Mouse (Mus musculus) kidney, postnatal 25 days (tissue): Measurements from ENCODE around the gene Ints14.
"Not testable (repeated sequence)": the region's sequence is repeated elsewhere in the genome, so short reads cannot be mapped to it uniquely, and the experiment has no call there.

Source experiments
- DNase-seq, 2 experiments: peaks; one replicate each; pipeline ENCODE4 v3.0.0; 2021; ENCODE audit warnings: mixed read lengths in 2 of 2

Gene Ints14

DNA sequence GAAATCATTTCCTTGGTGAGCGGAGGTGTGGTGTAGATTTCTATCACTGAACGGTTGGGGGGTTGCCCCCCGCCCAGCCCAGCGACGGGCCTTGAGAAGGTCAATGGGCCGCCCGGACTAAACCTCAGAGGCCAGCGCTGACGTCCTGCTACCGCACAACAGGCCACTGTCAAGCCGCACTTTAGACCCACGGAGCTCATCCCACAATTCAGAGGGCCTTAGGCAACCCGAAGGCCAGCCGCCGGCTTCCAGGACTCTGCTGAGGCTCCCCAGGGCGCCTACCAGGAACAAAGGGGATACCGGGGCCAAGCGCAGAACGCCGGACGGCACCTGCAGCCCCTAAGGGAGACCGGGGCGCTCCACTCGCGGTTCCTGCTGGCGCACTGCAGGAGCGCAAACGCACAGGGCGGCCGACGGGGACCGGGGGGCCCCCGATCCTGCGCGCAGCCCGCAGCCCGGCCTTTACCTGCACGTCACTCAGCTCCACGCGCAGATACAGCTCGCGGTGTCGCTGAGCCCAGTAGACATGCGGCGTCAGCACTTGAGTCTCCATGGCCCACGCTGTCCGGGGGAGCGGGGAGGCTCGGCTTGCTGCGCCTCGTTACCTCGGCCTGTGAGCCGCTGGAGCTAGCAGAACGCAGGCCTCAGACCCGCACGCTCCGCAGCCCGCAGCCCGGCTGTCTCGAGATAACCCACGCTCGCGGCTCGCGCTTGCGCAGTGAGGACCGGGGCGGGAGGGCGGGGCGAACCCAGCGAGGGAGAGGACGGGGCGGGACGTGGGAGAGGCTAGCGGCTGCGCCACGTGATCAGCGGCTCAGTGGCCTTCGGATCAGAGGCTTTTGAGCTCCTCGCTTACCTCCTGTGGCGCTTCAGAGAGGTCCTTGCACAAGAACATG lies 60.5 kb downstream of the Ints14 start, which contains the start of gene Hacd3:
TSS of gene Hacd3 (minus strand) at position 703 of the 896 bp plus-strand sequence.
- peak; percentile 94 to 96 for DNase-seq

DNA sequence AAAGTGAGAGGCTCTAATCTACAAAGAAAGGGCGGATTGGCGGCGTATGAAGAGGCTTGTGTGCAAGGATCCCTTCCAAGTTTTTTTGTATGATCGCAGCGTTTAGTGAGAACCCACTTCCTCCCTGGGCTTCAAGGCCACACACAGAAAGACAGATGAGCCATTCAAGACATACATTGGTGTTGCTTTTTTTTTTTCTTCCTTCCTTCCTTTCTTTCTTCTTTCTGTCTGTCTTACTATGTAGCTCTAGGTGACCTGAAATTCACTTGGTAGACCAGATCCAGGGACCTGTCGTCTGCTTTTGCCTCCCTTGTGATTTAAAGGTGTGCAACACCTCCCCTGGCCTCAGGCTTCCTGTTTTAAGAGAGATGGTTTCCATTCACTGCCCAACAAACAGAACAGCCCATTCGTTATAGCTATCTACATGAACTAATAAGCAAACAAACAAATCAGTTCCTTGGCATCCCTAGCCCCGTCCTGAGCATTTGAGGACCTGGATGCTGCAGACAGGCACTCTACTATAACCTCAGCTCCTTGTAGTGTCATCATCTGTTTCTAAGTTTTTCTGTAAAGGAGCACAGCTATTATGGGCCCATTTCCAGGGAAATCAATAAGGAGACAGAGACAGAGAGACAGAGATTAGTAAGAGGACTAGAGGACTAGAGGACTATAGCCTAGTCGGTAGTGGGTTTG lies 61.3 kb downstream of the Ints14 start:
- DNase-seq, result no peak

DNA sequence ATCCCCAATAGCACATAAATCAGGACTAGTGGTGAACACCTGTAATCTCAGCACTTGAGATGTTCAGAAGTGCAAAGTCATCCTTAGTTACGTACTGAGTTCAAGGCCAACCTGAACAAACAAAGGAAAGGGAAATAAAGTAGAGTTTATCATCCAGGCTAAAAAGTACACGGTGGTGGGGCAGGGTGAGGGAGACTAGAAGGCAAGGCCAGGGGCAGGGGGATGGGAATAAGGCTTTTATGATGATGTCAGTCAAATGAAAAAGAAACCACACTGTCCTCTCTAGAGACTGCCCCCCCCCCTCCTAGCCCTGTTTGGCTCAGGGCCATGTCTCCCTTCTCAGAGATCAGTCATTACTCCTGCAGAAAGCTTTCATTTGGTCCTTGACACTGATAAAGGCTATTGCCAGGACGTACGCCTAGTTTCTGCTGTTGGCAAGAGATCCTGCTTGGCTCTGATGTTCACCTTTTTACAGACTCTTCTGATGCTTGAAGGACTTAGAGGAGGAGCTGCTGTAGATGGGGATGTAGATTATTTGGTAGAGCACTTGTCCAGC lies 62.0 kb downstream of the Ints14 start:
- DNase-seq, result no peak

DNA sequence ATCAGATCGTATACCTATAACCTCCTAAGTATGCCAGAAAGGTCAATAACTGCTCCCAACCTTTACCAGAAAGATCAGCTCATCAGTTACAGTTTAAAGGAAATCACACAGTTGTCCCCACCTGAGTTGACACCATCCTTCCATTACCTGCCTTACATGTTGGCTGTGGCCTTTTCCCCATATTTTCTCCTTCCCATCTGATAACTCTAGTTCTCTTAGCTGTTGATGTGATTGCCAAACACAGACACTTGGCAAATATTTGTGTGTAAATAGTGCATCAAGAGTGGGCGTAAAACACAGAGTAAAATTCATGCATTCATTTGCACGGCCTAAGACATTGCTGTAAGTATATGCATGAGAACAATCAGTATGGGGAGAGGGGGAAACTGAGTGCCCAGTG lies 62.7 kb downstream of the Ints14 start:
- no peak for DNase-seq

DNA sequence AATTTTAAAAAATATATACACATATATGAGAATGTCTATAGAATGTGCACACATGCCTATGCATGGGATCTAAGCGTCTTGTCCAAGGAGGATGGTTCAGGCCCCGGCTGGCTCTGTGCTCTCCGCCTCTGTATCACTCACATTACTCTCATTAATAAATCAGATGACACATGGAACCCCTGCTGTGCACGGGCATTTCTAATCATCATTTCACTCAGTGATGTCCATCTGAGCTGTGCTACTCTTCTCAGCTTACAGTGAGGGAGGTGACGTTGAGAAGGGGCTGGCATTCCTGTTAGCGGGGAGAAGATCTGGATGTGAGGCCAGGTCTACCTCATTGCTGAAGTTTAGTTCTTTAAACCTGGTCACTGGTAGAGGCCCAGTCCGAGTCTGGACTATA lies 66.5 kb downstream of the Ints14 start:
- DNase-seq, result no peak

DNA sequence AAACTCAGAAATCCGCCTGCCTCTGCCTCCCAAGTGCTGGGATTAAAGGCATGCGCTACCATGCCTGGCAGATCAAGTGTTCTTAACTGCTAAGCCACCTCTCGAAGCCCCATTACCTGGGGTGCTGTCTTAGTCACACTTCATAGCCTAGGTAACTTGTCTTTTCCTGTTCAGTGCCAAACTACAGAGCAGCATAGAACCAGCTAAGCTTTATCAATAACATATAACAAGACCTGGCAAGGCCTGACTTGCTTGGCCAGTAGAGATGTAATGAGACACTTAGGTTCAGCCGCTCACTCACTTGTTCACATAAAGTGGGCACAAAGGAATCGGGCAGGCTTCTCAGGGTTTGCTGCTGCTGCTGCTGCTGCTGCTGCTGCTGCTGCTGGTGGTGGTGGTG lies 67.6 kb downstream of the Ints14 start:
- no peak for DNase-seq

DNA sequence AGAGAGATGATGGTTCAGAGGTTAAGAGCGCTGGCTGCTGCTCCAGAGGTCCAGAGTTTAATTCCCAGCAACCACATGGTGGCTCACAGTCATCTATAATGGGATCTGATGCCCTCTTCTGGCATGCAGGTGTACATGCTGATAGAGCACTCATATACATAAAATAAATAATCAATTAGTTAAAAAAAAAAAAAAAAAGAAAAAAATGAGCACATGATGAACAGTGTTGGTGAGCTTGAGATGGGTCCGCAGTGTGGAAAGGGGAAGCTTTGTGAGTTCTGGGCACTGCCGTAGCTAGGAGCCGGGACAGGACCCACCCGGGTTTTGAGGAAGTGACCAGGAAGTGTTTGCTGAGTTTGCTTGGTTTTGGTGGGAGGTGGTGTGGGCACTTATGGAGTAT lies 70.7 kb downstream of the Ints14 start:
- not testable (repeated sequence) for DNase-seq

DNA sequence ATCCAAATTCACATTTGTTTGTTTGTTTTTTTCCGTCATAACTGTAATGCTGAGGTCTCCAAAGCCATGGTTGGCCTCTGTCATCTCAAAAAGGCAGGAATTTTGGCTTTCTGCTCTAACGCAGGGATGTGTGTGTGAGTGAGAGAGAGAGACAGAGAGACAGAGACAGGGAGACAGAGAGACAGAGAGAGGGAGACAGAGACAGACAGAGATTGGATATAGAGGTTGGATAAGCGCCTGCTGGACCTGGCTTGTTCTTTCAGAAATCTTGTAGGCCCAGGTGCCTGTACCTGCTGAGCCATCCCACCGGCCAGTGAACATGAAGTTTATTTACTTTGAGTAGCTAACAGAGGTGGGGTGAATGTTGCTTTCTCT lies 71.2 kb downstream of the Ints14 start:
- no peak for DNase-seq

DNA sequence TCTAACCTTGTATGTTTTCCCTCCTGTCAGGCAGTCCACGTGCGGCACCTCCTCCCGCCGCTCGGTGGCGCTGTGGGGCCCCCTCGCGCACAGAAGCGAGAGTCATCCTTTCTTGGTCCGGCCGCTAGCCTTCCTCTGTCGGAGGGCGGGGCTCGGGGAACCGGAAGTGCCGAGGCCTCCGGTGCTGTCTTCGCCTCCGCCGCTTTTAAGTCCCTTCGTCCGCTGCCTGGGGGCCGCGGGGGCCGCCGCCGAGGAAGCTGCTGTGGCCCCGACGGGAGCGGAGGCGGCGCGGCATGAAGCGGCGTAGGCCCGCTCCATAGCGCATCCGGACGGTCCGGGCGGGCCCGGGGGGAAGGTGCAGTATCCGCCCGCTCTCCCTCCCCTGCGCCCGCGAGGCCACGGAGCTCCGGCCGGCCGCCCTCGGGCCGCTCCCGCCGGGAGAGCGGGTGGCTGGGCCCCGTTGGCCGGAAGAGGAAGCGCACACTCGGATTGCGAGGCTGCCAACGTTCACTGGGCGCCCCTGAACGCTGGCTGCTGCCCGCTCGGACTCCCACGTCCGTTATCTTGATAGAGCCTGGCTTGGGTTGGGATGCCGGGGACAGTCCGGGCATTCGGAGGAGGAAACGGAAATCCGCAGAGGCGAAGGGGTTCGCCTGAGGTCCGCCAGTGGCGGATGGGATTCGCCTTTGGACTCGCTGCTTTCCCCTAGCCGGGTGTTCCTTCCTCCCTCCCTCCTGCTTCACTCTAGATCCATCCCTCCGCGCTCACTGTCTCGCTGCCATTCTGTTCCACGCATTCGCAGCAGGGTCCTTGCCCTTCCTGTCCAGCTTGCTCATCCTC lies 71.8 kb downstream of the Ints14 start, which contains the start of gene Dpp8:
TSS of gene Dpp8 (plus strand) at position 146 of the 840 bp plus-strand sequence.
- peak; percentile 95 to 97 for DNase-seq

DNA sequence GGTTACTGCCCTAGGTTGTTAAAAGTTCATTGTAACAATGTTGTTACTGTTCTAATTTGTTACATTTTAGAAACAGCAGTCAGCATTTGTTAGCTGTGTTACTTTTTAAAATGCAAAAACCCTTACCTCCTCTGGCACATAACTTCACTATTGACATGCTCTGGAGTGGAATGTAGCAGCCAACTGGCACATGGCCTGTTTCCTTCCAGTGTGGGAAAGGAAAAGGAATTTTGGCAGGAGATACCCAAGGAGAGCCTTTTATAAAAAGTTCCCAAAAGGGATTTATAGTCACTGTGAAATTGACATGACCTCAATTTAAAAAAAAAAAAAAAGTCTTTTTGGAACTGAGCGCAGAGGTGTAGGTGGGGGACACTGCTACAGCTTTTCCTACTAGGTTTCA lies 75.8 kb downstream of the Ints14 start:
- DNase-seq, result peak; percentile 72 to 80
